Mouse (Mus musculus) brain, embryonic 14.5 days (tissue): ENCODE results near the gene Psmd5.

Experiments
- CTCF ChIP-seq: fragments of 200-500 bp; IDR thresholded peaks from 2 replicates; pipeline ENCODE4 v1.5.1; 2012; ENCODE audit warnings: inconsistent platforms, mild to moderate bottlenecking, moderate library complexity, borderline replicate concordance; ENCODE audit not compliant: insufficient read depth, insufficient read length; ENCODE audit errors: extremely low read depth
- POLR2A ChIP-seq: fragments of 200-500 bp; IDR thresholded peaks from 2 replicates; pipeline ENCODE4 v1.6.1; 2012; ENCODE audit warnings: mild to moderate bottlenecking, inconsistent platforms, borderline replicate concordance; ENCODE audit not compliant: poor library complexity, insufficient read depth, insufficient read length, severe bottlenecking; ENCODE audit errors: extremely low read depth

DNA sequence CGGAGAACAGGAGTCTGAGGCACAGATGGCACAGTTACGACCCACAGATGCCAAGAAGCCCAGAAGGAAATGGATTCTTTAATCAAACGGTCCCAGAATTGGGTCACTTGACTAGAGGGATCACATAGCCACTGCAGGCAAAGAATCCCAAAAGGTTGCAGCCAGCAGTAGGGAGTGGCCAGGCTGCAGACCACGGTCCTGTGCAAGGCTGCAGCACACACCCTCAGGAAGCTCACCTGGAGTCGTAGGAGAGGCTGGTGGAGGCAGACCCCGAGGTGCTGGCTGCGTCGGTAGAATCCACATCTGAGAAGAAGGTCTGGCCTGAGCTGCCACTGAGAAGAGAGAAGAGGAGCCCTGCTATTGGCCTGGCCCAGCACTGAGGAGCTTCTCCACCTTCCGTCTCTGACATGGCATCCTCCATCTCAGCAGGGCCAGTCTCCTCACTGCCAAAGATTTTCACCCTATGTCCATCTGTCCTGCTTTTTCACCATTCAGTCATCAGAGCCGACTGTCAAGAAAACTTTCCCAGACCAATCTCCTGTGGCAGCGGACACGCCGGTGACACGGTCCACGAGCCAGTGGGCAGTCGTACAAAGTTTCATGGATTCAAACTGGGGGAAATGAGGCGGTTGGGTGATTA, 22.2 kb upstream of the Psmd5 start:
- no peak for TF ChIP-seq CTCF
- TF ChIP-seq POLR2A, result no peak
